Mouse (Mus musculus) 3134 (cell line): Measurements from ENCODE around the gene 4833439L19Rik.
A peak's percentile ranks its signal among the peaks of the same experiment; 100 is the strongest.

Experiments
- DNase-seq: peaks from one replicate; pipeline ENCODE4 v3.0.0-alpha.2; 2011; ENCODE audit warnings: low spot score; ENCODE audit not compliant: insufficient read length; ENCODE audit errors: extremely low read depth

The 4833439L19Rik gene

GRCm38 (mm10) chr13:54532134-54532533 is 33.1 kb downstream of the 4833439L19Rik start:
- DNase-seq: no peak

GRCm38 (mm10) chr13:54527140-54527539 is 38.1 kb downstream of the 4833439L19Rik start:
- DNase-seq: peak; percentile 50

- no peak for DNase-seq
Measured at GRCm38 (mm10) chr13:54521181-54521580, 44.1 kb downstream of the 4833439L19Rik start.

- peak; percentile 17 for DNase-seq
Measured at GRCm38 (mm10) chr13:54520221-54520620, 45.0 kb downstream of the 4833439L19Rik start.

- DNase-seq: no peak
Measured at GRCm38 (mm10) chr13:54505920-54506319, 59.3 kb downstream of the 4833439L19Rik start.

GRCm38 (mm10) chr13:54504611-54505260 is 60.5 kb downstream of the 4833439L19Rik start:
- peak; percentile 18 for DNase-seq

- DNase-seq: peak; percentile 83
Measured at GRCm38 (mm10) chr13:54503604-54504521, 61.4 kb downstream of the 4833439L19Rik start, which contains the start of gene Simc1. TSS of gene Simc1 (plus strand) at chr13:54503779.

- DNase-seq: no peak
Measured at GRCm38 (mm10) chr13:54503278-54503603, 62.0 kb downstream of the 4833439L19Rik start.

- DNase-seq: no peak
Measured at GRCm38 (mm10) chr13:54501957-54502690, 63.1 kb downstream of the 4833439L19Rik start.

- DNase-seq: no peak
Measured at GRCm38 (mm10) chr13:54501352-54501751, 63.9 kb downstream of the 4833439L19Rik start.
